Mouse (Mus musculus) CH12.LX (cell line): Measurements from ENCODE around the gene Hist1h2bj.

Experiments
- CHD2 ChIP-seq: IDR thresholded peaks from 2 replicates; pipeline ENCODE4 v1.6.1; 2011; ENCODE audit warnings: low read length, improper control_type of control experiment
- CTCF ChIP-seq, 2 experiments: IDR thresholded peaks in 1 of 2; conservative IDR thresholded peaks in 1 of 2; 2 replicates each; pipeline ENCODE4 v1.5.1; 2011 to 2012; ENCODE audit warnings: low read depth in 2 of 2, low read length in 2 of 2, improper control_type of control experiment in 1 of 2, inconsistent platforms in 1 of 2, mild to moderate bottlenecking in 1 of 2, moderate library complexity in 1 of 2
- MAFK ChIP-seq: IDR thresholded peaks from 2 replicates; pipeline ENCODE4 v1.6.1; 2011; ENCODE audit warnings: low read length, improper control_type of control experiment; ENCODE audit not compliant: insufficient replicate concordance
- PAX5 ChIP-seq: IDR thresholded peaks from 2 replicates; pipeline ENCODE4 v1.6.1; 2012; ENCODE audit warnings: low read length, inconsistent platforms, mixed read lengths
- POLR2A ChIP-seq: IDR thresholded peaks from 2 replicates; pipeline ENCODE4 v1.6.1; 2011; ENCODE audit warnings: low read depth, mild to moderate bottlenecking, improper control_type of control experiment, low read length
- POLR2AphosphoS2 ChIP-seq: IDR thresholded peaks from 2 replicates; pipeline ENCODE4 v1.6.1; 2011; ENCODE audit warnings: low read depth, low read length, improper control_type of control experiment
- SIN3A ChIP-seq: IDR thresholded peaks from 2 replicates; pipeline ENCODE4 v1.6.1; 2012; ENCODE audit warnings: low read length, improper control_type of control experiment, inconsistent platforms
- USF1 ChIP-seq: IDR thresholded peaks from 2 replicates; pipeline ENCODE4 v1.6.1; 2014; ENCODE audit warnings: low read depth, mild to moderate bottlenecking, inconsistent platforms, low read length, improper control_type of control experiment
- USF2 ChIP-seq: conservative IDR thresholded peaks from 2 replicates; pipeline ENCODE4 v1.6.1; 2011; ENCODE audit warnings: low read depth, low read length, improper control_type of control experiment
- ZMIZ1 ChIP-seq: IDR thresholded peaks from 2 replicates; pipeline ENCODE4 v1.6.1; 2012; ENCODE audit warnings: low read depth, mild to moderate bottlenecking, inconsistent platforms, low read length, improper control_type of control experiment
- ZNF384 ChIP-seq: IDR thresholded peaks from 2 replicates; pipeline ENCODE4 v1.6.1; 2012; ENCODE audit warnings: low read depth, low read length, improper control_type of control experiment, inconsistent platforms

DNA sequence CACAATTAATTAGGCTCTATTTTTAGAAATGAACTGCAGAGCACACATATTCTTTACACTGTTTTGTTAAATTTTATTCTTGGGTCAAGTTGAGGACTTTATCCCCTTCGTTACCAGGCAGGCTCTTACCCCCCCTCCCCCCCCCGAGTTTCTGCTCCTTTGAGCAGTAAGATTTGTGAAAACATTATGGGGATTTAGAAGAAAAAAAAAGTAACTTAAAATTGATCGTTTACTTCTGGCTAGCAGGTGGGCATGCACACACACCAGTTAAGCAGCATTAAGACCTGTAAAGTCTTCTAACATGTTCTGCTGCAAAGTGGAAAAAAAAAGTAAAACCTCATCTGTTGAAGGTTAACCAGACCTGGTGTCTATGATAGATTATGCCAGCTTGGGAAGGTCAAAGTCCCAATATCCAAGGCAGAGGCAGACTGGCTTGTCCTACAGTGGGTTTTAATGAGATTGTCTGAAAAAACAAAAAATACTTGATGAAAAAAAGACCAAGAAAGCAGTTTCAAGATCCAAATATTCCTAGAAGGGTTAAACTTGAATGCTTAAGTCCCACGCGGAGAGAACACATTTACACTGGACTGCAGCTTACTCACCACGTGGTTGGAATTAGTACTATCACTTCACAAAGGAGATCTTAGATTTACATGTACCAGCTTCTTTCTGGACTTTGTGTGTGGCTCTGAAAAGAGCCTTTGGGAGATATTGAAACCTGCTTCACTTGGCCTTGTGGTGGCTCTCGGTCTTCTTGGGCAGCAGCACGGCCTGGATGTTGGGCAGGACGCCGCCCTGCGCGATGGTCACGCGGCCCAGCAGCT lies 8.4 kb upstream of the Hist1h2bj start:
- TF ChIP-seq POLR2A (peak; percentile 88), USF1 (no peak), POLR2AphosphoS2 (peak; percentile 97), USF2 (peak; percentile 39), CHD2 (no peak), CTCF (conservative IDR thresholded peaks at IDR 0.05 in 1 of 2, IDR thresholded peaks at IDR 0.05 in 1 of 2; ENCODE audit: low read depth in 2 of 2, low read length in 2 of 2) (no peak), MAFK (0 out of 2 replicates have a peak, but pooled peaks have one; percentile 17), ZMIZ1 (peak; percentile 97), SIN3A (no peak), ZNF384 (peak; percentile 45; the same call in 1 of the 2 replicates), PAX5 (no peak)
